Mouse (Mus musculus) kidney, postnatal 4 days (tissue): Measurements from ENCODE around the gene Zg16.

Source experiments
- DNase-seq, 2 experiments: peaks; one replicate each; pipeline ENCODE4 v3.0.0; 2021; ENCODE audit warnings: mixed read lengths in 2 of 2

The Zg16 gene

GRCm38 (mm10) chr7:127066317-127066716 lies 20.8 kb downstream of the Zg16 start:
- no peak for DNase-seq

GRCm38 (mm10) chr7:127065538-127065937 lies 21.6 kb downstream of the Zg16 start:
- DNase-seq = no peak

GRCm38 (mm10) chr7:127055026-127055585 lies 32.0 kb downstream of the Zg16 start:
- DNase-seq = no peak

GRCm38 (mm10) chr7:127041851-127042672 lies 45.1 kb downstream of the Zg16 start, which contains the start of gene Kif22:
Gene Kif22 (minus strand): TSS chr7:127042471.
- DNase-seq = peak; percentile 93 to 94

- DNase-seq = no peak
Observed at GRCm38 (mm10) chr7:127031244-127031643, 55.9 kb downstream of the Zg16 start.

- no peak for DNase-seq
Observed at GRCm38 (mm10) chr7:127030172-127030571, 57.0 kb downstream of the Zg16 start.

- no peak for DNase-seq
Observed at GRCm38 (mm10) chr7:127027885-127028284, 59.2 kb downstream of the Zg16 start.

GRCm38 (mm10) chr7:127026984-127027726 lies 60.0 kb downstream of the Zg16 start, which contains the start of gene Maz:
Gene Maz (minus strand): TSS chr7:127027037.
- peak; percentile 99 to 100 for DNase-seq

GRCm38 (mm10) chr7:127026616-127026983 lies 60.5 kb downstream of the Zg16 start:
- DNase-seq = no peak

- DNase-seq = peak; percentile 82 to 89
Observed at GRCm38 (mm10) chr7:127026161-127026600, 60.9 kb downstream of the Zg16 start.

GRCm38 (mm10) chr7:127025556-127026160 lies 61.5 kb downstream of the Zg16 start:
- DNase-seq = peak; percentile 73 to 84

- DNase-seq = peak; percentile 84 to 93
Observed at GRCm38 (mm10) chr7:127024755-127025555, 62.2 kb downstream of the Zg16 start.

GRCm38 (mm10) chr7:127023896-127024690 lies 63.0 kb downstream of the Zg16 start:
- DNase-seq = no peak

GRCm38 (mm10) chr7:127023272-127023691 lies 63.8 kb downstream of the Zg16 start:
- no peak for DNase-seq

- DNase-seq = no peak
Observed at GRCm38 (mm10) chr7:127022528-127023271, 64.4 kb downstream of the Zg16 start.

- no peak for DNase-seq
Observed at GRCm38 (mm10) chr7:127021563-127022527, 65.3 kb downstream of the Zg16 start.

- peak; percentile 76 to 80 for DNase-seq
Observed at GRCm38 (mm10) chr7:127020901-127021562, 66.1 kb downstream of the Zg16 start, which contains the start of the genes Gm42742 and Prrt2. Gene Gm42742 (minus strand): TSS chr7:127021097. Gene Prrt2 (minus strand): TSS chr7:127021211.

- DNase-seq = peak in 1 of 2 experiments; percentile 17
Observed at GRCm38 (mm10) chr7:127020491-127020890, 66.6 kb downstream of the Zg16 start.
